Mouse (Mus musculus) spleen, adult 2 months (tissue): Measurements from ENCODE around the gene Gm20388.

ENCODE experiments used
- CTCF ChIP-seq: fragments of 200-500 bp; IDR thresholded peaks from 2 replicates; pipeline ENCODE4 v1.5.1; 2011; ENCODE audit warnings: mild to moderate bottlenecking, inconsistent platforms; ENCODE audit not compliant: insufficient read depth, insufficient read length, insufficient replicate concordance; ENCODE audit errors: extremely low read depth
- POLR2A ChIP-seq: fragments of 200-500 bp; IDR thresholded peaks from 2 replicates; pipeline ENCODE4 v1.6.1; 2011; ENCODE audit warnings: low read depth, low read length, inconsistent platforms

DNA sequence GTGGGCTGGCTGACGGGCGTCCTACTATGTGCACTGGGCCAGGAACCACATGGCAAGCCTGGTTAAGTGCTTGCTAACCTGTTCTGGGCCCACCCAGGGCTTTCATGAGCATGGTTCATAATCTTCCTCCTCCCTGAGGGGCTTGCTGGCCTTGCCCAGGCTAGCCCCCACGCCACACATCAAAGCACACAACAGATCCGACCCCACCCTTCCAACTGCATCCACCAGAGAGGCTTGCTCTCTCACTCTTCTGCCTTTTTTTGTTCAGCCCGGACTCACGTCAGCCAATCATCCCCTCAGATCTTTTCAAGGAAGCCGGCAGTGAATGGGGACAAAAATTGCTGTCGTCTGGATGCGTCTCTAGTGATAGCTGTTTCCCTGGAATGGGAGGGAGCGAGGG, 430.5 kb downstream of the Gm20388 start:
- TF ChIP-seq POLR2A: no peak
- no peak for TF ChIP-seq CTCF
